Mouse (Mus musculus) left cerebral cortex, adult 2 months (tissue): ENCODE measurements at regions not wholly inside any gene's neighbourhood (a gene's known extent, or its start where the extent isn't known, plus 50 kb on each side); places are given as distances from the start of the nearest gene placed in this dataset.

Experiments used
- DNase-seq, 2 experiments: peaks; one replicate each; pipeline ENCODE4 v3.0.0; 2021 to 2022; ENCODE audit warnings: low spot score in 2 of 2, mixed read lengths in 1 of 2; ENCODE audit errors: extremely low spot score in 1 of 2
- H3K27ac ChIP-seq: fragments of 200-600 bp; 2 replicates; pipeline ENCODE4 v1.8.1; 2022
- H3K4me3 ChIP-seq: fragments of 200-600 bp; 2 replicates; pipeline ENCODE4 v1.8.1; 2022
- CTCF ChIP-seq: fragments of 200-600 bp; IDR thresholded peaks from 2 replicates; pipeline ENCODE4 v1.8.1; 2022; ENCODE audit warnings: antibody characterized with exemption, mild to moderate bottlenecking, moderate library complexity
- intact Hi-C: fragments of 180-260 bp; cut with DNase I; formaldehyde crosslinking; loops from one replicate; pipeline ENCODE4 v1.15.1; 2025

GRCm38 (mm10) chr1:35243339-35243738 lies 393.6 kb downstream of the Plekhb2 start:
- H3K27ac ChIP-seq: no peak overlapping the region
- no peak overlapping the region for H3K4me3 ChIP-seq
- intact Hi-C loops: no loop called here
- no peak for DNase-seq
- TF ChIP-seq CTCF: no peak

GRCm38 (mm10) chr1:35265125-35265524 lies 415.3 kb downstream of the Plekhb2 start:
- H3K4me3 ChIP-seq: no peak overlapping the region
- intact Hi-C loops: loop anchor here (5.0 kb wide), 1 partner anchor 368 kb away; no protein-coding TSS in a partner anchor
- no peak for DNase-seq
- no peak for TF ChIP-seq CTCF
- no peak overlapping the region for H3K27ac ChIP-seq

- peak; percentile 45 for TF ChIP-seq CTCF
- H3K27ac ChIP-seq: no peak overlapping the region
- DNase-seq: peak in 1 of 2 experiments; percentile 19
- H3K4me3 ChIP-seq: no peak overlapping the region
- intact Hi-C loops: loop anchor here (1.0 to 5.0 kb wide), 2 partner anchors 234 to 369 kb away; no protein-coding TSS in a partner anchor
Observed at GRCm38 (mm10) chr1:35266626-35267025, 416.9 kb downstream of the Plekhb2 start.

- intact Hi-C loops: loop anchor here (5.0 kb wide), 1 partner anchor 371 kb away; no protein-coding TSS in a partner anchor
- TF ChIP-seq CTCF: no peak
- DNase-seq: no peak
- no peak overlapping the region for H3K4me3 ChIP-seq
- H3K27ac ChIP-seq: no peak overlapping the region
Observed at GRCm38 (mm10) chr1:35267883-35268282, 418.1 kb downstream of the Plekhb2 start.

GRCm38 (mm10) chr1:35274978-35275377 lies 425.2 kb downstream of the Plekhb2 start:
- TF ChIP-seq CTCF: no peak
- intact Hi-C loops: no loop called here
- no peak overlapping the region for H3K4me3 ChIP-seq
- DNase-seq: no peak
- no peak overlapping the region for H3K27ac ChIP-seq
